Mouse (Mus musculus): ENCODE data around the gene Pik3r1.

Pik3r1 gene

GRCm38 (mm10) chr13:101766605-101767012 is 1.4 kb downstream of the Pik3r1 start:
- no peak for DNase-seq

- peak in 1 of 2 experiments; percentile 50 for DNase-seq
Measured at GRCm38 (mm10) chr13:101765976-101766375, 2.0 kb downstream of the Pik3r1 start.

- DNase-seq, result peak; percentile 84 to 90
Measured at GRCm38 (mm10) chr13:101764111-101764510, 3.9 kb downstream of the Pik3r1 start.

- DNase-seq, result no peak
Measured at GRCm38 (mm10) chr13:101763676-101764075, 4.3 kb downstream of the Pik3r1 start.

- DNase-seq, result no peak
Measured at GRCm38 (mm10) chr13:101763149-101763548, 4.9 kb downstream of the Pik3r1 start.

GRCm38 (mm10) chr13:101761617-101762016 is 6.4 kb downstream of the Pik3r1 start:
- DNase-seq, result no peak

GRCm38 (mm10) chr13:101760953-101761352 is 7.1 kb downstream of the Pik3r1 start:
- DNase-seq, result no peak

- no peak for DNase-seq
Measured at GRCm38 (mm10) chr13:101760001-101760687, 7.9 kb downstream of the Pik3r1 start.

GRCm38 (mm10) chr13:101759281-101759871 is 8.6 kb downstream of the Pik3r1 start:
- no peak for DNase-seq

- DNase-seq, result no peak
Measured at GRCm38 (mm10) chr13:101757801-101758422, 10.1 kb downstream of the Pik3r1 start.

GRCm38 (mm10) chr13:101755228-101755627 is 12.8 kb downstream of the Pik3r1 start:
- no peak for DNase-seq

GRCm38 (mm10) chr13:101753639-101754038 is 14.4 kb downstream of the Pik3r1 start:
- DNase-seq, result peak; percentile 46 to 48

GRCm38 (mm10) chr13:101751816-101752215 is 16.2 kb downstream of the Pik3r1 start:
- DNase-seq, result no peak

- no peak for DNase-seq
Measured at GRCm38 (mm10) chr13:101746012-101746595, 21.9 kb downstream of the Pik3r1 start.

- DNase-seq, result no peak
Measured at GRCm38 (mm10) chr13:101744943-101745342, 23.1 kb downstream of the Pik3r1 start.

- DNase-seq, result no peak
Measured at GRCm38 (mm10) chr13:101744053-101744452, 24.0 kb downstream of the Pik3r1 start.

GRCm38 (mm10) chr13:101743247-101743646 is 24.8 kb downstream of the Pik3r1 start:
- no peak for DNase-seq

GRCm38 (mm10) chr13:101742596-101742995 is 25.4 kb downstream of the Pik3r1 start:
- no peak for DNase-seq

GRCm38 (mm10) chr13:101741530-101742309 is 26.3 kb downstream of the Pik3r1 start:
- peak; percentile 51 to 70 for DNase-seq

GRCm38 (mm10) chr13:101739732-101740381 is 28.2 kb downstream of the Pik3r1 start:
- no peak for DNase-seq

GRCm38 (mm10) chr13:101738769-101739168 is 29.2 kb downstream of the Pik3r1 start:
- peak; percentile 72 to 76 for DNase-seq
